Mouse (Mus musculus): ENCODE measurements at regions not wholly inside any gene's neighbourhood (a gene's known extent, or its start where the extent isn't known, plus 50 kb on each side); places are given as distances from the start of the nearest gene placed in this dataset.

DNA sequence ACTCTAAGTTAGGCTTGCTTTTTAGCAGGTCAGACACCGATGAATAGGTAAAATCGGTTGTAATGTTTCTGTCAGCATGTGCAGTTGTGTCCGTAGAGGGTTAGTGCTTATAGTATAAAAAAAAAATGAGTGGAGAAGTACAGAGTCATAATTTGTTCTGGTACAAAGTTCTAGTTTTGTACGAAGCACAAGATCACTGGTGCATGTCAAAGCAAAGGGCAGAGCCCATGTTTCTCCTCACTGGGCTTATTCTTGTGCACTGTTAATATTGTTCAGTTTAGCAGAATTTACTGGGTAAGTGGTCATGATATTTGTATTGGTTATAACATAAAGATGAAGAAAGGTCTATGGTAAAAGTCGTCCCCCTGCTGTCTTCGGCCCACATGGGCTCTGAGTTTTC is 330.4 kb upstream of the Fam241a start:
- Histone ChIP-seq H3K4me1 (replicated peaks) (no peaks in the 10 kb centered on the region; the same call in 1 of the 2 replicates), H3K27me3 (replicated peaks) (0 out of 2 replicates have a peak, but pooled peaks cover 8% of the 10 kb centered on the region), H3K27ac (ENCODE audit: poor library complexity, severe bottlenecking) (no peak overlapping the region), H3K4me2 (no peak overlapping the region), H3K36me3 (no peaks in the 10 kb centered on the region), H3K4me3 (no peak overlapping the region), H3K9me3 (replicated peaks) (no peaks in the 10 kb centered on the region), H3K9ac (no peak overlapping the region)
- WGBS = 72% methylated on average over 6 of the region's 6 CpGs
- ATAC-seq (ENCODE audit: insufficient number of reproducible peaks, low FRiP score) = no peak

DNA sequence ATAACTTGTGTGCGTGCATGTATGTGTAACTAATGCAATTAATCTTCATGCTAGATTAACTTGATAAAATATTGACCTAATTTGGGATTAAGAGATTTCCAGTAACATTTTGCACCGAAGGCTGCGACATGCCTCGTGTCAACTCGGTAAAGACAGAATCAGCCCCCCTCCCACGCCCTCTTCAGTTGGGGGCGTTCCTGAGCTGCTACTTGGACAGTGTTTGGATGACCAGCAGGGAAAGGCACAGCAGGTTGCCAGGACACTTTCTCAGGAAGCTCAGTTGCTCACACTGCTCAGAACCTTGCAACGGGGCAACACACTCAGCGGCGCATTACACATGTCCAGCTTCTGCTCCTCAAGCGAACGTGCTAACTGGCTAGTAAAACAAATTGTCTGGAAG is 326.2 kb upstream of the Fam241a start:
- Histone ChIP-seq H3K27me3 (replicated peaks) (no peaks in the 10 kb centered on the region), H3K36me3 (no peaks in the 10 kb centered on the region), H3K4me3 (no peak overlapping the region), H3K27ac (ENCODE audit: poor library complexity, severe bottlenecking) (no peak overlapping the region), H3K4me2 (no peak overlapping the region), H3K4me1 (replicated peaks) (no peaks in the 10 kb centered on the region), H3K9me3 (replicated peaks) (no peaks in the 10 kb centered on the region), H3K9ac (no peak overlapping the region)
- 59% methylated on average over 12 of the region's 12 CpGs for WGBS
- no peak for ATAC-seq (ENCODE audit: insufficient number of reproducible peaks, low FRiP score)

DNA sequence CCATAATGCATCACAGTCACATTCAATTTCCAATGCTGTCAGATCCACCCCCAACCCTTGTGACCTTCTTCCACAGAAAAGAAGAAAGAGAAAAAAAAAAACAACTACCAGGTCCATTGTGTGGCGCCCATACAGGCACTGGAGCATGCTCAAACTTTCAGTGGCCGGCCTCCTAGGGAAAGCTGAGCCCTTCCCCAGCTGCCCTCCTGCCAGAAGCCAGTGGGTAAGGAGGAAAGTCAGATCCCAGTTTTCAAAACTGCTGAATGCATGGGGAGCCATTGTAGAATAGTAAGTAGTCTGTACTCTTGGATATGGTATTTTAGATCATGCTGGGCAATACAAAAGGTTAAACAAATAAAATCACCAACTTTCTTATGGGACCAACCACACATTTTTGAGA is 325.5 kb upstream of the Fam241a start:
- WGBS = 76% methylated on average over 2 of the region's 2 CpGs
- no peak for ATAC-seq (ENCODE audit: insufficient number of reproducible peaks, low FRiP score)

DNA sequence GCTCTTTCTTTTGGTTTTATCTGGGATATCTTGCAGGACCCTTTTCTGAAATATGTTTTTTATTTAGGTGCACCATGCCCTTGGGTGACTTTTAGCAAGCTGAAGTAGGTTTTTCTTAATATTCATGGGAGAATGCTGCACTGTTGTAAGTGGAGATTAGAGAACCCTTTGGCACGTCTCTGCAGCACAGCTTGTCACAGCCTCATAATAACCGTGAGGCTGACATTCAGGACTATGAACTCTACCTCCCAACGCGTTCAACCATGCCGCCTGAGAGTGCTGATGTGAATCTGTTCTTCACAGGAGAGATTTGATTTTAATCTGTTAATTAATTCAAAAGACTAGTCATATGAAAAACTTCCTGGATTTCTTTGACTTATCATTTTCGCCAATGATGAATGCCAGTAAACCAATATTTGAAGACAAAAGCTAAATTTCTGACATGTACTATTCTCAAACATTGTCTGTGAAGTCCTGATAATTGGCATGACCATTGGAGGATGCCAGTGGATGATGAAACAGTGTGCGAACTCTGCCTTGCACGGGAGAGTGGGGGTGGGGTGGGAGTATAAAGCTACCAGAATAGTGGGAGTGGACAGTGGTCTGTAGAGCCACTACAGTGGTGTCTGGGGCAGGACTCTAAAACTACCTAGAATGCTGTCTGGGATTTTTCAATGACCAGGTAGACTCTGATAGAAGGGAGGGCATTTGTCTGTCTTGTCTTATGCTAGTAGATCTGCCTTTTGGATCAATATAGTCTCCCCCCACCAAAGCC is 324.8 kb upstream of the Fam241a start:
- Histone ChIP-seq H3K4me1 (replicated peaks) (no peaks in the 10 kb centered on the region), H3K4me2 (no peak overlapping the region), H3K9me3 (replicated peaks) (no peaks in the 10 kb centered on the region), H3K27ac (ENCODE audit: poor library complexity, severe bottlenecking) (no peak overlapping the region), H3K36me3 (no peaks in the 10 kb centered on the region), H3K4me3 (no peak overlapping the region), H3K9ac (no peak overlapping the region), H3K27me3 (replicated peaks) (no peaks in the 10 kb centered on the region)
- no peak for ATAC-seq (ENCODE audit: insufficient number of reproducible peaks, low FRiP score)
- 81% methylated on average over 8 of the region's 8 CpGs for WGBS

More for the DNA sequence above, 325.5 kb upstream of the Fam241a start:
- H3K9me3 ChIP-seq (replicated peaks) = no peaks in the 10 kb centered on the region
- no peak overlapping the region for H3K9ac ChIP-seq
- no peak overlapping the region for H3K4me2 ChIP-seq
- H3K36me3 ChIP-seq = no peaks in the 10 kb centered on the region
- no peak overlapping the region for H3K4me3 ChIP-seq
- H3K27me3 ChIP-seq (replicated peaks) = no peaks in the 10 kb centered on the region
- no peak overlapping the region for H3K27ac ChIP-seq (ENCODE audit: poor library complexity, severe bottlenecking)
- H3K4me1 ChIP-seq (replicated peaks) = no peaks in the 10 kb centered on the region

DNA sequence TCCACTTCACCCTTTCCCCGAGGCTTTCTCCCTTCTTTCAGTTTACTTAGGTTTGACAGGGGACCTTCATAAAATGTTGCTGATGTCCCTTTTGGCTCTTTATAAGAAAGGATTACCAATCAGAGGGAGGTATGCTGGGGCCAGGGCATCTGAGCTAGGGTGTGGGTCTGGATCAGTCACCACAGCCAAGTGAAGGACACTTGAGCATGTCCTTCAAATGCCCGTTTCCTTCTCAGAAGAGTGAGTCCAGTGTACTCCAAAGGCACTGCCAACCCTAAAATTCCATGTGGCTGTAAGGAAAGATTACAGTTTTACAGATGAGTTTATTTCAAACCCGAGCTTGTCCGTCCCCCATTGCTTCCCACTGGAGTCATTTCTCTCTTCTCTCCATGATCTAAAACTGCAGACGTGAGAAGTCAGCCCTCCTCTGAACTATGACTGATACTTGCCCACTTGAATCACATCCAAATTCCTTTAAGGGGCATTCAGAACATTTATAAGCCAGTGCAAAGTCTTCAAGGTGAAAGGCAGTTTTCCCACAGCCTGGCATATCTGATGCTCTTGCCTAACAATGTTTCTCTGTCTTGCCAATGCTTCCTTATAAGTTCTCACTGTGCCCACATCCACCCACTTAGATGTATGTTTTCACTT is 321.8 kb upstream of the Fam241a start:
- H3K27ac ChIP-seq (ENCODE audit: poor library complexity, severe bottlenecking) = no peak overlapping the region
- H3K9me3 ChIP-seq (replicated peaks) = no peaks in the 10 kb centered on the region
- ATAC-seq (ENCODE audit: insufficient number of reproducible peaks, low FRiP score) = no peak
- 65% methylated on average over 5 of the region's 5 CpGs for WGBS
- H3K9ac ChIP-seq = no peak overlapping the region
- H3K4me2 ChIP-seq = no peak overlapping the region
- no peaks in the 10 kb centered on the region for H3K36me3 ChIP-seq
- no peaks in the 10 kb centered on the region for H3K27me3 ChIP-seq (replicated peaks)
- H3K4me1 ChIP-seq (replicated peaks) = no peaks in the 10 kb centered on the region
- H3K4me3 ChIP-seq = no peak overlapping the region

DNA sequence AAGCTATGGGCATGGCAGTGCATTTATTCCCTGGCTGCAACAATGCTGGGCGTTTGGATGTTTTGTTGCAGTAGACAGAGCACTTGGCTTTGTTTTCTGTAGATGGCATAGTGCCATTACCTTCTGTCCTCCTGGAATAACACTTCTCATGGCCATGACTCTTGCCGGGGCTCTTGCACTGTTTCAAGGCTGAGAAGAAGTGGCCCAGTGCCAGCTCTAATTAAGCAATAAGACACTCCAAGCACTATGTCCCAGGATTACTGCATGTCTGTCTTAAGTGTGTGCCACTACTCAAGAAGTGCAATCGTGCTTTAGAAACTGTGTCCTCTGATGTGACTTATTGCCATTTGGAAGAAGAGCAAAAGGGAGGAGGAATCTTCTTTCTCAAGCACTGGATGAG is 316.1 kb upstream of the Fam241a start:
- no peaks in the 10 kb centered on the region for H3K36me3 ChIP-seq
- no peak overlapping the region for H3K9ac ChIP-seq
- H3K4me2 ChIP-seq = no peak overlapping the region
- 56% methylated on average over 3 of the region's 3 CpGs for WGBS
- H3K4me1 ChIP-seq (replicated peaks) = no peaks in the 10 kb centered on the region
- no peak for ATAC-seq (ENCODE audit: insufficient number of reproducible peaks, low FRiP score)
- no peak overlapping the region for H3K27ac ChIP-seq (ENCODE audit: poor library complexity, severe bottlenecking)
- H3K27me3 ChIP-seq (replicated peaks) = no peaks in the 10 kb centered on the region
- H3K9me3 ChIP-seq (replicated peaks) = no peaks in the 10 kb centered on the region
- no peak overlapping the region for H3K4me3 ChIP-seq

DNA sequence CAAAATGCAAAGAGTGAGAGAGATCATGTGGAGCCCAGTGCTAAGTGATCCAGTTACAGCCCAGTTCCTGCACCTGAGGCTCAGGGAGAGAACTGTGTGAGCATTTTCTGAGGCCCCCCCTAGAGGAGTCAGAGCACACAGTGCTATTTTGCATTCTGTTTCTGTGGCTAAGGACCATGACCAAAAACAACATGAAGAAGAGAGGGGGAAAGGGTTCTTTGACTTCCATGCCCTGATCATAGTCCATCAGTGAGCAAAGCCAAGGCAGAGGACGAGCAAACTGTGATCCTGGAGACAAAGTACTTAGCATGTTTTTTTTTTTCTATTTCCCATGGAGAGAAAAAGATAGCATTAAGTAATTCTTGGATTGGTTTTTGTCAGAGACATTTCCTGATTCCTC is 314.5 kb upstream of the Fam241a start:
- Histone ChIP-seq H3K4me1 (replicated peaks) (no peaks in the 10 kb centered on the region), H3K4me2 (no peak overlapping the region), H3K27me3 (replicated peaks) (no peaks in the 10 kb centered on the region), H3K4me3 (no peak overlapping the region), H3K27ac (ENCODE audit: poor library complexity, severe bottlenecking) (no peak overlapping the region), H3K9me3 (replicated peaks) (no peaks in the 10 kb centered on the region), H3K36me3 (no peaks in the 10 kb centered on the region), H3K9ac (no peak overlapping the region)
- ATAC-seq (ENCODE audit: insufficient number of reproducible peaks, low FRiP score) = no peak
- WGBS = 31% methylated on average over 1 of the region's 1 CpGs

DNA sequence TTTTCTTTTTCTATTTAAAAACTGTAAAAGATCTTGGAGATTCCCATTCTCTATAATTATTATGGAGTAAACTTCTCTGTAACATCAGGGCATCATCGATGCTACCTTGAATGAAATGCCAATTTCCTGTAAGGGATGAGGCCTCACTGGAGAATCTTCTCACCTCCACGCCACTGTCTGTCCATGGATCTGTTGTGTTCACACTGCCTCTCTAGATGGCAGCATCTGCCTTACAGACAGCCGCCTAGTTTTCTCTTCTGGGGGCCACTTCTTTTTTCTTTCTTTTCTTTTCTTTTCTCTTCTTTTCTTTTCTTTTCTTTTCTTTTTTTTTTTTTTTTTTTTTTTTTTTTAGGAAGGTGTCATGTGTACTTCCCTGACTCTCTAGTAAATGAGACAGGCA is 310.8 kb upstream of the Fam241a start:
- Histone ChIP-seq H3K9ac (no peak overlapping the region), H3K4me2 (no peak overlapping the region), H3K27ac (ENCODE audit: poor library complexity, severe bottlenecking) (no peak overlapping the region), H3K4me3 (no peak overlapping the region), H3K9me3 (replicated peaks) (no peaks in the 10 kb centered on the region), H3K4me1 (replicated peaks) (no peaks in the 10 kb centered on the region), H3K36me3 (no peaks in the 10 kb centered on the region), H3K27me3 (replicated peaks) (no peaks in the 10 kb centered on the region)
- 53% methylated on average over 3 of the region's 3 CpGs for WGBS
- ATAC-seq (ENCODE audit: insufficient number of reproducible peaks, low FRiP score) = no peak

DNA sequence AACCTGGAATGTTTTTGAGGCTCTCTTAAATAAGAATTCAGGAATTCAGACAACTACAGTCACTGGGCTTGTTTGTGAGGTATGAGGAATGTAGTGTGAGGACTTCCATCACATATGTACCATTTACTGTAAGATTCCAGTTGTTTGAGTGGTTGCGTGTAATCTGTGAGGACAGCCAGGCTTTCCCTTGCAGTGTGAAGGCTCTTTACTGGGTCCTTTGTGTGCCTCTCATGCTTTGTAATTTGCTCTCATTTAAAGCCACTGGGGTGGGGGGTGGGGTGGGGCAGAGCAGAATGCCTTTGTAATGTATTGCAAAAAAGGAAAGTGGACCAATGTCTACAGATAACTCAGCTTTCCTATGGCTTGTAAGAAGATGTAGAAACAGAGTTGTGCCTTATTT is 310.4 kb upstream of the Fam241a start:
- ATAC-seq (ENCODE audit: insufficient number of reproducible peaks, low FRiP score) = no peak
- no peak overlapping the region for H3K4me2 ChIP-seq
- H3K36me3 ChIP-seq = no peaks in the 10 kb centered on the region
- 79% methylated on average over 1 of the region's 1 CpGs for WGBS
- H3K4me3 ChIP-seq = no peak overlapping the region
- H3K9me3 ChIP-seq (replicated peaks) = no peaks in the 10 kb centered on the region
- H3K27ac ChIP-seq (ENCODE audit: poor library complexity, severe bottlenecking) = no peak overlapping the region
- H3K4me1 ChIP-seq (replicated peaks) = no peaks in the 10 kb centered on the region
- no peak overlapping the region for H3K9ac ChIP-seq
- no peaks in the 10 kb centered on the region for H3K27me3 ChIP-seq (replicated peaks)

DNA sequence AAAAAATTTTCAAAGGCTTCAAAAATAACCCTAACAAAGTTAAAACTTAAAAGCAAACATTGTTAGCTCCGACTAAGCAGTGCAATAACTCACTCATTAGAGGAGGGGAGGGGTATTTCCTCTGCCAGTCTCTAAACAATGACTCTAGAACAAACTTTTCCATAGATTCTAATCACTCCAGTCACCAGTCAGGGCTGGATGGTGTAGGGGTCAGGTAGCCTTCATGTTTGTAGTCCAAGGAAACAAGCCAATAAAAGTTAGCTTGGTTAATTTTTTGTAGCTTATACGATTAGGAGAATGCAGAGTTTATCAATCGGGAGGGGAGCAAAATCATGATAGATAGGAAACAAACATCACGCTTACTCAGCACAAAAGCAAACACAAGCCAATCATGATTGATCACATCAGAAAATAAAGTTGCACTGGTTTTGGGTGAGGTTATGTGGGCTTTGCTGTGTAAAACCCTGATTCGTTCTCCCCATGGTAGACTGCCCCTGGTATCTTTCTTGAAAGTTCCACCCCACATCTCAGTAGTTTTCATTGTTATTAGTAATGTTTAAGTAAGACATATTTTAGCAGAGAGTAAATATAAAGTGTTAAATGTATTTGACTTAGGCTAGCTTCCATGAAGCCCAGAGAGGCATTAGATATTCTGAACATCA is 304.6 kb upstream of the Fam241a start:
- Histone ChIP-seq H3K27me3 (replicated peaks) (no peaks in the 10 kb centered on the region; the same call in 1 of the 2 replicates), H3K9me3 (replicated peaks) (no peaks in the 10 kb centered on the region), H3K4me2 (no peak overlapping the region), H3K36me3 (no peaks in the 10 kb centered on the region), H3K4me3 (no peak overlapping the region), H3K9ac (no peak overlapping the region), H3K27ac (ENCODE audit: poor library complexity, severe bottlenecking) (no peak overlapping the region), H3K4me1 (replicated peaks) (no peaks in the 10 kb centered on the region)
- no peak for ATAC-seq (ENCODE audit: insufficient number of reproducible peaks, low FRiP score)
- WGBS = 71% methylated on average over 5 of the region's 5 CpGs

DNA sequence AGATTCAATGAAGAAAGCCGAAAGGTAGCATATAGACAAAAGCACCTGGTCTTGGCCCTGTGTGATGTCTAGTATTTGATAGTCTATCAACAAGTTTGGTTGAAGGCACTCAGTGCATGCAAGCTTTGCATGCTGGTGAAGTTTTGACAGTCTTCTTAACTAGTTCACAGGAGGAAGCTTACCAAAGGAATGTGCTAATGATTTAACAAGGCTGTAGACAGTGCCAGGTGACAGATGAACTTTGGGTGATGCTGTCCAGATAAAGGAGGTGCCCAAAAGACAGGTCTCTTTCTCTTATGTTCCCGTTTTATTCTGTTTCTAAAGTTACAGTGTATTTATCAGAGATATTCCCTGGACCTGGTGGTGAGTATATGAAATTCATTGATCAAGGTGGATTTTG is 303.3 kb upstream of the Fam241a start:
- no peak for ATAC-seq (ENCODE audit: insufficient number of reproducible peaks, low FRiP score)
- H3K36me3 ChIP-seq = no peaks in the 10 kb centered on the region
- H3K4me2 ChIP-seq = no peak overlapping the region
- 48% methylated on average over 2 of the region's 2 CpGs for WGBS
- H3K9me3 ChIP-seq (replicated peaks) = no peaks in the 10 kb centered on the region
- H3K4me3 ChIP-seq = no peak overlapping the region
- H3K27ac ChIP-seq (ENCODE audit: poor library complexity, severe bottlenecking) = no peak overlapping the region
- no peak overlapping the region for H3K9ac ChIP-seq
- no peaks in the 10 kb centered on the region; the same call in 1 of the 2 replicates for H3K27me3 ChIP-seq (replicated peaks)
- no peaks in the 10 kb centered on the region for H3K4me1 ChIP-seq (replicated peaks)

Measured in heart, embryonic 12.5 days (tissue).